23 mouse cellular contexts compared by ENCODE assay signal in genomic region chr8:128474614-128475013, GRCm38 (mm10).
DNase-seq lines count a peak whose midpoint lies in the region; ATAC-seq and TF ChIP-seq lines count a peak whose summit lies in the region.
"Had no signal": no experiment of that assay in that cellular context is flagged by ENCODE, and none has a peak within 500 bp of the region (broad histone marks: within the 10 kb centered on the region; RNA-seq: fewer than 3 reads in every experiment).

No protein-coding gene starts in this region.

- DNase-seq in layer of hippocampus, adult 2 months (ENCODE audit: low spot score in 2 of 2) = no peak
- DNase-seq in layer of hippocampus, postnatal 10 days (ENCODE audit: low spot score in 2 of 2) = no peak
- DNase-seq in ES-CJ7 (ENCODE audit: low read depth, low spot score) = peak; percentile 44
- peak; percentile 8 for DNase-seq in R1 (ENCODE audit: low read depth, low spot score)
- no peak for DNase-seq in kidney, postnatal 25 days
- no peak for DNase-seq in kidney, postnatal 4 days
- DNase-seq: adrenal gland, postnatal 14 days; B cell, adult 2 months; cerebellum, adult 11-12 months; cerebellum, postnatal 10 days; forebrain, postnatal 0 days; heart, postnatal 4 days; layer of hippocampus, adult 9-11 months; lung, postnatal 14 days; right cerebral cortex, postnatal 4 days; thymus, adult 2 months; thymus, postnatal 36 days had no signal

- ATAC-seq in megakaryocyte progenitor cell, adult 5-6 weeks (replicated peaks; ENCODE audit: poor library complexity) = 0 out of 2 replicates have a peak, but pooled peaks have one; percentile 31
- ATAC-seq: forebrain, postnatal 0 days; midbrain, embryonic 13.5 days had no signal

- peak overlapping the region; percentile 47; the same call in 1 of the 2 replicates for H3K27ac ChIP-seq in layer of hippocampus, adult 2 months
- H3K27ac ChIP-seq: embryonic facial prominence, embryonic 13.5 days; heart, embryonic 10.5 days; hindbrain, embryonic 13.5 days; midbrain, embryonic 13.5 days; neural tube, embryonic 15.5 days had no signal

- no peak overlapping the region for H3K4me3 ChIP-seq in layer of hippocampus, adult 2 months
- H3K4me3 ChIP-seq: embryonic facial prominence, embryonic 13.5 days; heart, embryonic 10.5 days; hindbrain, embryonic 13.5 days; midbrain, embryonic 13.5 days; neural tube, embryonic 15.5 days had no signal

- TF ChIP-seq CTCF in layer of hippocampus, adult 2 months (conservative IDR thresholded peaks at IDR 0.05) = no peak

Comparison
In these comparisons a context has a peak if more than half of its experiments do, and no peak if none do; other contexts are left out.
1. DNase-seq: peak in ES-CJ7 (single experiment) and R1 (single experiment); none in layer of hippocampus, adult 2 months (0 of 2), layer of hippocampus, postnatal 10 days (0 of 2), kidney, postnatal 25 days (0 of 2) and kidney, postnatal 4 days (0 of 2).